Mouse (Mus musculus): ENCODE data around the gene Zfp92. TPM values are rescaled to one million over a fixed set of nuclear protein-coding genes. Genes with fewer than 3 reads are reported as not detected.
A peak's percentile ranks its signal among the peaks of the same experiment; 100 is the strongest.

The Zfp92 gene
- total and polyA plus RNA-seq, 2 experiments = not detected

DNA sequence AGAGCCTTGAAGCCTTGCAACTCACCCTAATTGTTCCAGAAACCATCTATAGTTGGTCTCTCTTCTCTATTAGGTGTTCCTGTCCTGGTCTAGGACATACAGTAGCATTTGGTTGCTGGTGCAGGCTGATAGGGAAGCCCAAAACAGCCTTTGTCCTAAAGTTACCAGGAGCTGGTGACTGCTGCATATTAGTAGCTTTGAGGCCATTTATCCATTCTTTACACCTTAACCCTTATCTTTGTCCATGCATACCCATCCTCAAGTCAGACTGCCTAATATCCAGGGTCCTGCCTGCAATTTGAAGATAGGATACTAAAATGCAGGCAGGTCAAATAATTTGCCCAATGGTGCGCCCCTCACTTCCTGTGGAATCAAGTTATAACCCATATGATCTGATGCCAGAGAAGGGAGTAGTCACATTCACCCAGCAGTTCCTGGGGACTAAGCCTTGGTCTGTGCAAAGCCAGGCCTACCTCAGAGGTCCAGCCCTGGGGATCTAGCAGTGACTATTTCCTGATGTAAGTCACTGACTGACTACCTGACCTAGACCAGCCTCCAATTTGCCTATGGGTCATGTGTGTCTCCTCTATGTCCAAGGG lies 64.9 kb downstream of the Zfp92 start:
- no peaks in the 10 kb centered on the region for H3K27me3 ChIP-seq (ENCODE audit: control insufficient read depth, insufficient read depth, low read length)
- no peaks in the 10 kb centered on the region for H3K79me2 ChIP-seq (ENCODE audit: control insufficient read depth, insufficient read depth, low read length)
- peaks cover 4% of the 10 kb centered on the region; the same call in 1 of the 2 replicates for H3K4me1 ChIP-seq (ENCODE audit: control insufficient read depth, insufficient read depth, low read length)
- H3K27ac ChIP-seq (replicated peaks; ENCODE audit: insufficient read depth, low read depth, low read length) = peak overlapping the region; percentile 40; the same call in 1 of the 2 replicates
- 91% methylated on average over 1 of the region's 1 CpGs for WGBS
- H3K4me3 ChIP-seq (ENCODE audit: insufficient read depth, low read depth, low read length) = no peak overlapping the region
- no peaks in the 10 kb centered on the region for H3K36me3 ChIP-seq (ENCODE audit: control insufficient read depth, insufficient read depth, low read length)
- H3K9ac ChIP-seq (ENCODE audit: low read depth, low read length) = no peak overlapping the region
- no peak for DNase-seq (ENCODE audit: extremely low read depth, low read depth, low spot score)
- TF ChIP-seq CTCF (IDR thresholded peaks at IDR 0.05; ENCODE audit: low read depth, low read length) = no peak
- TF ChIP-seq POLR2A (IDR thresholded peaks at IDR 0.05; ENCODE audit: extremely low read depth, insufficient read depth, low read length) = no peak

DNA sequence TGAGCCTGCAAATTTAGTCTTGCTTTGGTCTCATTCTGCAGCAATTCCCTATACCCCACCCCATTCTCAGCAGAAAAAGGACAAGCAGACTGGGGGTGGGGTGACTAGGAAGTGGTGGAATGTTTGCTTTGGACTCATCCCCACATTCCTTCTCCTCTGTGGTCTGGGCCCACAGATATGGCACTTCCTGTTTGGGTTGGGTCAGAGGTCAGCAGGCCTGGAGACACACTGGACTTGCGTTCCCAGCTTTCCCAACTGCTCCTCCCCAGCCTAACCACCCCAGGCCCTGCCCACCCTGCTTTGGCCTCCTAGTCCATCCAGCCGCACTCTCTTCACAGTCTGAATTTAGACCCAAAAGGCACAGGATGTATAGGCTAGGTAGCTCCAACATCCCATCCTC lies 65.7 kb downstream of the Zfp92 start:
- H3K27ac ChIP-seq (replicated peaks; ENCODE audit: insufficient read depth, low read depth, low read length) = peak overlapping the region; percentile 75
- H3K36me3 ChIP-seq (ENCODE audit: control insufficient read depth, insufficient read depth, low read length) = no peaks in the 10 kb centered on the region
- TF ChIP-seq POLR2A (IDR thresholded peaks at IDR 0.05; ENCODE audit: extremely low read depth, insufficient read depth, low read length) (no peak), CTCF (IDR thresholded peaks at IDR 0.05; ENCODE audit: low read depth, low read length) (no peak)
- H3K4me3 ChIP-seq (ENCODE audit: insufficient read depth, low read depth, low read length) = no peak overlapping the region
- H3K79me2 ChIP-seq (ENCODE audit: control insufficient read depth, insufficient read depth, low read length) = no peaks in the 10 kb centered on the region
- 12% methylated on average over 2 of the region's 2 CpGs for WGBS
- H3K27me3 ChIP-seq (ENCODE audit: control insufficient read depth, insufficient read depth, low read length) = no peaks in the 10 kb centered on the region
- DNase-seq (ENCODE audit: extremely low read depth, low read depth, low spot score) = peak; percentile 69
- no peak overlapping the region; the same call in 1 of the 2 replicates for H3K9ac ChIP-seq (ENCODE audit: low read depth, low read length)
- peaks cover 7% of the 10 kb centered on the region; the same call in 1 of the 2 replicates for H3K4me1 ChIP-seq (ENCODE audit: control insufficient read depth, insufficient read depth, low read length)

DNA sequence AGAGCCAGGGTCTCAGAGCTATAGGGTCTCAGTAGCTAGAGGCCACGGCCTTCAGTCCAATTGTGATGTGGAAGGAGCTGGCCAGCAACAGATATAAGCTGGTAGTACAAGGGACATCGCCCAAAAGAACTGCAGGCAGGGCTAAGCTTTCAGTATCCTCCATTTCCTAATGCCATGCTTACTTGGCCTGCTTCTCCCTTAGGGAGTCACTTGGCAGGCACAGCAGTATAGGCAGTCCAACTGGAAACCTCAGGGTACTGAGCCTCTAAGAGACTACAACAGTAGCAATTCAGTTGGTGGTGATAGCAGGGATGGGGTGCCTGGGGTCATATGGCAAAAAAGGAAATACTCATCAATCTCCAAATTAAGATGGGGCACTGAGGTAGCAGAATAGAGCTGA lies 66.6 kb downstream of the Zfp92 start:
- Histone ChIP-seq H3K36me3 (ENCODE audit: control insufficient read depth, insufficient read depth, low read length) (no peaks in the 10 kb centered on the region), H3K27me3 (ENCODE audit: control insufficient read depth, insufficient read depth, low read length) (no peaks in the 10 kb centered on the region), H3K9ac (ENCODE audit: low read depth, low read length) (no peak overlapping the region), H3K27ac (replicated peaks; ENCODE audit: insufficient read depth, low read depth, low read length) (peak overlapping the region; percentile 35), H3K79me2 (ENCODE audit: control insufficient read depth, insufficient read depth, low read length) (no peaks in the 10 kb centered on the region), H3K4me3 (ENCODE audit: insufficient read depth, low read depth, low read length) (no peak overlapping the region), H3K4me1 (ENCODE audit: control insufficient read depth, insufficient read depth, low read length) (peaks cover 7% of the 10 kb centered on the region; the same call in 1 of the 2 replicates)
- WGBS = 86% methylated on average over 2 of the region's 2 CpGs
- DNase-seq (ENCODE audit: extremely low read depth, low read depth, low spot score) = no peak
- TF ChIP-seq CTCF (IDR thresholded peaks at IDR 0.05; ENCODE audit: low read depth, low read length) (no peak), POLR2A (IDR thresholded peaks at IDR 0.05; ENCODE audit: extremely low read depth, insufficient read depth, low read length) (no peak)

Other genes with a start within 250 kb of the Zfp92 start
- gene Spin2d, start 234.1 kb upstream of the Zfp92 start, total RNA-seq (2014; rRNA removed) = not detected in 2 replicates
- not detected in 2 replicates for gene Spin2d, start 234.1 kb upstream of the Zfp92 start, polyA plus RNA-seq (2012; rRNA removed)
- gene Xlr3b, start 218.9 kb upstream of the Zfp92 start, total RNA-seq (2014; rRNA removed) = 0.54 TPM in 1 of 2 replicates, not detected in the other
- gene Xlr3b, start 218.9 kb upstream of the Zfp92 start, polyA plus RNA-seq (2012; rRNA removed) = not detected in 2 replicates
- 0.27 TPM in 1 of 2 replicates, not detected in the other for gene Xlr4b, start 196.8 kb upstream of the Zfp92 start, total RNA-seq (2014; rRNA removed)
- 0.07 TPM in 1 of 2 replicates, not detected in the other for gene Xlr4b, start 196.8 kb upstream of the Zfp92 start, polyA plus RNA-seq (2012; rRNA removed)
- 3.2 and 3.6 TPM in 2 replicates for gene F8a, start 182.8 kb upstream of the Zfp92 start, total RNA-seq (2014; rRNA removed)
- 7.1 and 8.0 TPM in 2 replicates for gene F8a, start 182.8 kb upstream of the Zfp92 start, polyA plus RNA-seq (2012; rRNA removed)
- 0.28 and 0.40 TPM in 2 replicates for gene Xlr4c, start 168.0 kb upstream of the Zfp92 start, total RNA-seq (2014; rRNA removed)
- gene Xlr4c, start 168.0 kb upstream of the Zfp92 start, polyA plus RNA-seq (2012; rRNA removed) = not detected in 2 replicates
- gene Xlr3c, start 145.7 kb upstream of the Zfp92 start, total RNA-seq (2014; rRNA removed) = not detected in 2 replicates
- not detected in 2 replicates for gene Xlr3c, start 145.7 kb upstream of the Zfp92 start, polyA plus RNA-seq (2012; rRNA removed)
- not detected in 2 replicates for gene Xlr5a, start 118.1 kb upstream of the Zfp92 start, total RNA-seq (2014; rRNA removed)
- not detected in 2 replicates for gene Xlr5a, start 118.1 kb upstream of the Zfp92 start, polyA plus RNA-seq (2012; rRNA removed)
- not detected in 2 replicates for gene Xlr5c, start 118.1 kb upstream of the Zfp92 start, total RNA-seq (2014; rRNA removed)
- gene Xlr5c, start 118.1 kb upstream of the Zfp92 start, polyA plus RNA-seq (2012; rRNA removed) = not detected in 2 replicates
- not detected in 2 replicates for gene Gm45015, start 74.3 kb upstream of the Zfp92 start, total RNA-seq (2014; rRNA removed)
- gene Gm45015, start 74.3 kb upstream of the Zfp92 start, polyA plus RNA-seq (2012; rRNA removed) = not detected in 2 replicates
- 7.3 and 12.6 TPM in 2 replicates for gene Zfp275, start 68.5 kb upstream of the Zfp92 start, total RNA-seq (2014; rRNA removed)
- gene Zfp275, start 68.5 kb upstream of the Zfp92 start, polyA plus RNA-seq (2012; rRNA removed) = 3.7 and 5.7 TPM in 2 replicates
- gene Gm18336, start 12.4 kb upstream of the Zfp92 start, total RNA-seq (2014; rRNA removed) = not detected in 2 replicates
- gene Gm18336, start 12.4 kb upstream of the Zfp92 start, polyA plus RNA-seq (2012; rRNA removed) = not detected in 2 replicates
- gene Trex2, start 24.2 kb downstream of the Zfp92 start, total RNA-seq (2014; rRNA removed) = not detected in 2 replicates
- not detected in 2 replicates for gene Trex2, start 24.2 kb downstream of the Zfp92 start, polyA plus RNA-seq (2012; rRNA removed)
- 12.9 and 15.5 TPM in 2 replicates for gene Haus7, start 47.9 kb downstream of the Zfp92 start, total RNA-seq (2014; rRNA removed)
- gene Haus7, start 47.9 kb downstream of the Zfp92 start, polyA plus RNA-seq (2012; rRNA removed) = 11.2 and 12.8 TPM in 2 replicates
- gene Bgn, start 72.5 kb downstream of the Zfp92 start, total RNA-seq (2014; rRNA removed) = 27.1 and 47.0 TPM in 2 replicates
- 71.9 and 78.9 TPM in 2 replicates for gene Bgn, start 72.5 kb downstream of the Zfp92 start, polyA plus RNA-seq (2012; rRNA removed)
- 0.07 TPM in 1 of 2 replicates, not detected in the other for gene Atp2b3, start 92.0 kb downstream of the Zfp92 start, total RNA-seq (2014; rRNA removed)
- gene Atp2b3, start 92.0 kb downstream of the Zfp92 start, polyA plus RNA-seq (2012; rRNA removed) = not detected in 2 replicates
- 0.07 TPM in 1 of 2 replicates, not detected in the other for gene Dusp9, start 228.3 kb downstream of the Zfp92 start, total RNA-seq (2014; rRNA removed)
- 0.04 TPM in 1 of 2 replicates, not detected in the other for gene Dusp9, start 228.3 kb downstream of the Zfp92 start, polyA plus RNA-seq (2012; rRNA removed)
- not detected in 2 replicates for gene Pnck, start 249.0 kb downstream of the Zfp92 start, total RNA-seq (2014; rRNA removed)
- gene Pnck, start 249.0 kb downstream of the Zfp92 start, polyA plus RNA-seq (2012; rRNA removed) = 0.07 TPM in 1 of 2 replicates, not detected in the other